Mouse (Mus musculus): ENCODE results near the gene Gm20388.
"Not testable (repeated sequence)": the region's sequence is repeated elsewhere in the genome, so short reads cannot be mapped to it uniquely, and the experiment has no call there.

Gene Gm20388

DNA sequence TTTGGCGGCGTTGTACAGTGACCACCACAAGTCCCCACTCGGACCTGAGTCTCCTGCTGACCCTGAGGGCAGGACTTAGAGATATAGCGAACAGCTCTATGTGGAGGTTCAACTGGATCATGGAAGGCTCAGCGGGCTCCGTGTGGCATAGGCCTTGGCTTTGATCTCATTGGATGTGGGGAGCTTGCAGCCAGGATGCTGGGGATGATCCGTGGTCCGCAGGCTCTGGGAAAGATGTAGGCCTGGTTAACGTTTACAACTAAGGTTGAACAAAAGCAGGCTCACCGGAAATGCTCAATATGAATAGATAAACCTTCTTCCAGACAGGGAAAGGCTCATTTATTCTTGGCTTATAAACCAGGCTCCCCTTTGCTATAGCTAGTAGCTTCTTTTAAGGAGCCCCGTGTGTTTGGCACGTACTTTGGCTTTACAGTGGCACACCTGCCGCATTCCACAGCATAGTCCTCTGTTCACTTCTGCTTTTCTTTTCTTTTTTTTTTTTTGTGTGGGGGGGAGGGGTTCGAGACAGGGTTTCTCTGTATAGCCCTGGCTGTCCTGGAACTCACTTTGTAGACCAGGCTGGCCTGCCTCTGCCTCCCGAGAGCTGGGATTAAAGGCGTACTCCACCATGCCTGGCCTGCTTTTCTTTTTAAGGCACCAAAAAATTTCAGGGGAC lies 1218.8 kb downstream of the Gm20388 start:
- no peak for DNase-seq (ENCODE audit: low spot score in 2 of 2)

DNA sequence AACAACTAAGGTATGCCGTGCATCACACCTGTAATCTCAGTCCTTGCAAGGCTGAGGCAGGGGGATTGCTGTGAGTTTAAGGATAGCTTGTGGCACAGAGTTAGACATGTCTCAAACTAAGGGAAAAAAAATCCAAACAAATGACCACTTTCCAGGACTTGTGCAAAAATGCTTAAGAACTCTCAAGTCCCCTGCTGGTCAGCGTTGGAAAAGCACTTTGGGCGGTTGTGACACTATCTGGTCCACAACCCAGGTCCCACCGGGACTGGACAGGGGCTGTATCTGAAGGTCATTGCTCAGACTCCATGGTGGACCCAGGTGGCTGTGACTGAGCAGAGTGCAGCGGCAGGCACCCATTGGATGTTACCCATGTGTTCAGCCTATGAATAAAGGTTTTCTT lies 1219.9 kb downstream of the Gm20388 start:
- DNase-seq (ENCODE audit: low spot score in 2 of 2): no peak

DNA sequence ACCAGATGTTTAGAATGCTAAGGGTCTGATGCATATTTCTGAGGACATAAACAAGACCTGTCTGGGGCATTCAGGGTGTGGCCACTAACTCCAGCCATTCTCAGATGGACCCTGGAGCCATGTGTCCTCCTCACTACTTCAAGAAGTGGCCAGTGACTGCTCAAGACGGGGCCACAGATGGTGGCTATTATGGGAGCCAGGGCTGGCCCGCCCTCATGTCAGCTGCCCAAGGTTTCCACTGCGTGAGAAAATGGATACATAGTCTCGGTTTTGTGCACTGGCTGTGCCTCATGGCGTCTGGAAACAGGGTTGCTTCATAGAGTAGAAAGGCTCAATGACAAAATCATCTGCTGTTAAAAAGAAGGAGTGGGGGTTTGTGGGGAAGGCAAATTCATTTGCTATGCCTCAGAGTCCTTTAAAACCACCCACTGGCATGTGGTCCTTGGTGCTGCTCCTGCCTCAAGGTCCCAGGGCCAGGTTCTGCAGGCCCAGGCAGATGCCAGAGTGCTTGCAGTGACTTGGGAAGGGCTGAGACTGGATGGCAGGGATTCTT lies 1222.4 kb downstream of the Gm20388 start:
- no peak for DNase-seq (ENCODE audit: low spot score in 2 of 2)

DNA sequence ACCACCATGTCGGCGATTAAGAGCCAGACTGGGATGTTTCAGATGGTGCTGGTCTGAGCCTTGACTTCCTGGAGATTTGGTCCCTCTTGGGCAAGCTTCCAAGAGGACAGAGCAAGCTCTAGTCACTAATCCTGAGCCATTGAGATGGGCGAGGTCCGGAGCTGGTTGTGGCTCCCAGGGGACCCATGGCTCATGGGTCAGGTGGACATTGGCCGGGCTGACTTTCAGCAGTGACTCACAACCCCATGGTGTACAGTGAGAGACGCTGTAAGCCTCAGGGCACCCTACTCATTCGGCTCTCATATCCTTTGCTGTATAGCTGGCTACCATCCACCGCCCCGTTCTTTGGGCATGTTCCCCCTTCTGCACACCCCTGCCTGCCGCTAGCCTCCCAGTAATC lies 1223.5 kb downstream of the Gm20388 start:
- DNase-seq (ENCODE audit: low spot score in 2 of 2): no peak

DNA sequence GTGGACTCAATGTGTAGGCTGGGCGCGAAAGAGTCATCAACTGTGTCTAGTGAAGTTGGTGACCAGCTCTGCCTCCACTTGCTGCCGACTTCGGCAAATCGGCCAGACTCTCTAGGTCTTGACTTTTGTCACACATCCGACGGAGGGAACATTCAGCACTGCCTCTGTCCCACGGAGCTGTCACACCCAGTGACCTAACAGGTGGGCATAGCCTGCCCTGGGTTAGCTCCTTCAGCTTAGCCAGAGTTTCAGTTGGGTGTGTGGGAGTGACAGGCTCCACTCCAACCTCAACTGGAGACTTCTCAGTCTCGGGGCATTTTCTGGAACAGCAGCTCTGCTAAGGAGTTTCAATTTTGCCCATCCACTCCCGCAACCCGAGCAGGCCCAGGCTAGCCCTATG lies 1223.9 kb downstream of the Gm20388 start:
- DNase-seq (ENCODE audit: low spot score in 2 of 2): no peak

DNA sequence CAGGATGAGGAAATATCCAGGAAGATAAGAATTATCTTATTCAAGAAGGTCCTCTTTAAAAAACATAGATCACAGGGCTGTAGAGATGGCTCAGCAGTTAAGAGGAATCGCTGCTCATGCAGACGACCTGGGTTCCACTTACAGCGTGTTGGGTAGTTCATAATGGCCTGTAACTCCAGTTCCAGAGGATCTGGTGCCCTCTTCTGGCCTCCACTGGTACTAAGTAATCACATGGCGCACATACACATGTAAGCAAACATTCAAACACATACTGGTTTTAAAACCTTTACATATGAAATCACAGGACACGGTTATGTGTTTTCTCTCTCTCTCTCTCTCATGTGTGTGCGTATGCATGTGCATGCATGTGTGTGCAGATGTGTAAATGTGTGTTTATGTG lies 1226.2 kb downstream of the Gm20388 start:
- DNase-seq (ENCODE audit: low spot score in 2 of 2): no peak

DNA sequence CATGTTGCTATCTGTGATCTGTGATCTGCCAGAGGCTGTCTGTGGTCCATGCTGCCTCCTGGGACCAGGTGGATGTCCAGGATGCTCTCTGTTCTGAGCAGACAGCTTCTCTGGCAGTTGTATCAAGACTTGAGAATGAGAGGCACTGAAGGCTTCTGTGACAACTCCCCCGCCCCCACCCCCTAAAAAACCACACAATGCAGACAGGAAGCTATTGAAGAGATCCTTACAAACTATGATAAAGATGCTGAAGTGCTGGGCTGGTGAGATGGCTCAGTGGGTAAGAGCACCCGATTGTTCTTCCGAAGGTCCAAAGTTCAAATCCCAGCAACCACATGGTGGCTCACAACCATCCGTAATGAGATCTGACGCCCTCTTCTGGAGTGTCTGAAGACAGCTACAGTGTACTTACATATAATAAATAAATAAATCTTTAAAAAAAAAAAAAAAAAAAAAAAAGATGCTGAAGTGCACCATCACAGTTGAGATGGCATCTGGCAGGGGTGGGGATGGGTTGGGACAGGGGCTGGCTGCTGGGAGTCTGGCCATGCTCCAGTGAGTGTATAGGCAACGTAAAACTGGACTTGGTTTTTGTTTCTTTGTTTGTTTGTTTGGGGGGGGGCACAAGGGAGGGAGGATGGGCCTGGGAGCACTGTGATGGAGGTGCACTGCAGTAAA lies 1235.0 kb downstream of the Gm20388 start:
- DNase-seq (ENCODE audit: low spot score in 2 of 2): not testable (repeated sequence)

DNA sequence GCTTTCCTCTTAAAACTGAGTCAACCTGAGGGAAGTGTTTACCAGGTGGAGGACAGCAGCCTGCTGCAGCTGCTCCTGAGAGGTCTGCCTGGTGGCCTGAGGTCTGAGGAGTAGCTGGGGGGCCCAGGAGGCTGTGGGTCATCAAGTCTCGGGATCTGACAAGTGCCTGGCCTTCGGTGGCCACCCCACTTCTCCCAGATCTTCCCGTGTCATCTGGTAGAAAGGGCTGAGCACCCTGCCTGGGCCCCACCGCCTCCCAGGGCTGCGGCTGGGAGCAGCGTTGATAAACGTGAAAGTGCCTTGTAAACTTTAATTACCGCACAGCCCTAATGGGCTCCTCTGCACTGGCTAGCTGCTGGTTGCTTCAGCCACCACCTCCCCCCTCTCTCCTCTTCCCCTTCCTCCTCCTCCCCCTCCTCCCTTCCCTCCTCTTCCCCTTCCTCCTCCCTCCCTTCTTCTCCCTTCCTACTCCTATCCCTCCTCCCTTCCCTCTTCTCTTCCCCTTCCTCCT lies 1238.0 kb downstream of the Gm20388 start:
- no peak for DNase-seq (ENCODE audit: low spot score in 2 of 2)

DNA sequence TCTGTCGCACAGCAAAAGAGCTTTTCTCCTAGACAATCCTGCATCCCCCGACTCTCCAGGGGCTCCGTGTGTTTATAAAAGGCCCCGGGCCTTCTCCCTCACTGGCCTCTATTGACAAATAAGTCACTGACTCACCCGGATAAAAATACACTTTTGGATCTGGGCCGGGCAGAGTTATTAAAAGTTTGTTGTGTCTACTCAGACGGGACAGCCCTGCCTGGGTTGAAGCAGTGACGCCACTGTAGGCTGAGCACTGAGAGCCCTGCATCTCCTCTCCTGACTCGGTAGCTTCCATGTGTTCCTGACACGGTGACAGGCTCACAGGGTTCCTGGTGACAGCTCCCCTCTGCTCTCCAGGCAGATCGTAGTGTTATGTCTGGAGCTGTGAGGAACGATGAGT lies 1241.8 kb downstream of the Gm20388 start:
- no peak for DNase-seq (ENCODE audit: low spot score in 2 of 2)

DNA sequence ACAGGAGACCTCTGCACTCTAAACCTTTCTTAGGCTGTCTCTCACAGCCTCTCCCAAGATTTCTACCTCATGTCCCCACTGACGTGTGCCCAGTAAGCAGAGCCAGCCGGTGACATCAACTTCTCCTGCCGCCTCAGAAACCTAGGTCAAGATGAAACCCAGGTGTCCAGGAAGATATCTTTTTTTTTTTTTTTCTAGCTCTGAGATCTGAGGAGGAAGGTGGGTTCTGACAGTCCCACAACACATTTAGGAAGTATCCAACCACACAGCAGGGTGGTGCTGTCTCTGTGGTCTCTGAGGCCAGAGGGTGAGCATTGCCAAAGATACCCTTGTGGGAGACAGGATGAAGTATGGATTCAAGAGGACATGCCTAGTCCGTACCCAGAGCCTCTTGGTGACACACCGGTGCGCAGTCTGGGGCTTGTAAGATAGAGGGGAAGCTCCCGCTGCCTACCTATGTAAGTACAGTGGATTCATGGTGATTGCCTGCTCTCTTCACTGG lies 1246.4 kb downstream of the Gm20388 start:
- no peak for DNase-seq (ENCODE audit: low spot score in 2 of 2)

DNA sequence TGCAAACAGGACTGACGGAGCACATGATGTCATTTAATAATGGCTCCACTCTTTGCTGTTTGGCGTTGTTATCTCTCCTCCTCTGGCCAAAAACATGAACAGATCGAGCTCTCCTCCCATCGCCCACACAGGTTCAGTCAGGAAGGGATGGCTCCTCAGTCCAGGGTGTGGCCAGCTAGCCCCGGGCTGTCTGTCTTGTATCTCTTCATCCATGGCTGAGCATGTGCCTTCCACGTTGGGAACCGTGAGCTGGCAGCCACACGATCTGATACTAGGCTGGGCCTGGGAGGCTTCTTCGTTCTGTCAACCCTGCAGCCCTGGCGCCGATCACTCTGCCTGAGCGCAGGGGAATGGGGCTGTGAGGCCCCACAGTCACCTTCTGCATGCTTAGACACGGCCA lies 1248.2 kb downstream of the Gm20388 start:
- DNase-seq (ENCODE audit: low spot score in 2 of 2): no peak

DNA sequence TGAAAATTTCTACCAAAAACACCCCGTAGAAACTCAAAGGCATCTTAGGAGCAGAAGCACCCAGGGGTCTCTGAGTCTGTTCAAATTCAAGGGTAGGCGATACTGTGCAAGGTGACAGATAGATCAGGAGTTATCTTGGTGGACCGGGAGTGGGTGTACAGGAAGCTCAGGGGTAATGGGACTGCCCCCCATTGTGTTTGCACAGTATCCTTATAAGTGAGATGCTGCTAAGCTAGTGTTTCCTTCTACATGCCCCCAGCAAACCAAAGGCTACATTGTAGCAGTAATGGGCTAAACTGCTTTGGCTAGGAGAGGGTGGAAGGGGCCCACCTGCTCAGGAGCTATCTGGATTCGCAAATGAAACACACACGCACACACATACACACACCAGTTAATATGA lies 1250.8 kb downstream of the Gm20388 start:
- DNase-seq (ENCODE audit: low spot score in 2 of 2): no peak

DNA sequence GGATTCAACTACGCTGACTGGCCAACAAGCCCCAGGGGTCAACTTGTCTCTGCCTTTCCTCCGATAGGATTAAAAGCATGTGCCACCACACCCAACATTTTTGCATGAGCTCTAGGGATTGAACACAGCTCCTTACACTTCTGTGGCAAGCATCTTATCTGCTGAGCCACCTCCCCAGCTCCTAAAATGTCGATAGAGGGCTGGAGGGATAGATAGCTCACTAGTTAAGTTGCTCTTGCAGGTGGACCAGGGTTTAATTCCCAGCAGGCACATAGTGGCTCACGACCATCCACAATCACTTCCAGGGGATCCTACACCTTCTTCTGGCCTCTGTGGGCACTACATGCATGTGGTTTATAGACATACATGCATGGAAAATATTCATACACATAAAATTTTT lies 1251.8 kb downstream of the Gm20388 start:
- no peak for DNase-seq (ENCODE audit: low spot score in 2 of 2)

DNA sequence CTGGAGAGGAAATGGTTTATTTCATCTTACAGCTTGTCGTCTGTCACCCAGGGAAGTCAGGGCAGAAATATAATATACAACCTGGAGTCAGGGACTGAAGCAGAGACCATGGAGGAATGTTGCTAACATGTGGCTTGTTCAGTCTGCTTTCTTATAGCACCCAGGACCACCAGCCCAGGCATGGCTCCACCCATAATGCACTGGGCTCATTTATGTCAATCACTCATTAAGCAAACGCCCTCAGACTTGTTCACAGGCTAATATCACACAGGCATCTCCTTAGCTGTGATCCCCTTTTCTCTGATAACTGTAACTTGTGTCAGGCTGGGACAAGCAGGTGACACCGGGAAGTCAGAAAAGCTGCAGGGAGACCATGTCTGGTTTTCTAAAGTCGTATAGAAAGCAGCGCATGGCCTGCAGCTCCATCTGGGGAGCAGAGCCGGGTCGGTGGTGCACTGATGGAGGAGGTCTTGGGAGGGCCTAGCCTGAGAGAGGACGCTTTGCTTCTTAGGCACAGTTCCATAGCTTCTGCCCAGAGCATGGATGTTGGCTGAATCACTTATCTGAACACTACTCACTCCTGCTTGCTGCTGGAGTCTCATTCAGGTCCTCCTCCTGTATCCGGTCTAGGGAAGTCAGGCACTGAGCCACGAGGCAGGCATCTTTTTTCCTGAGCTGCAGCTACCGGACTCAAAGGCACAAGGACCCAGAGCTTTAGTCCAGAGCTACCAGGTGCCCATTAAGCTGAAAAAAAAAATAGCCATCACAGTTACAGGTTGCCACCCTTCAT lies 1252.5 kb downstream of the Gm20388 start:
- no peak for DNase-seq (ENCODE audit: low spot score in 2 of 2)

DNA sequence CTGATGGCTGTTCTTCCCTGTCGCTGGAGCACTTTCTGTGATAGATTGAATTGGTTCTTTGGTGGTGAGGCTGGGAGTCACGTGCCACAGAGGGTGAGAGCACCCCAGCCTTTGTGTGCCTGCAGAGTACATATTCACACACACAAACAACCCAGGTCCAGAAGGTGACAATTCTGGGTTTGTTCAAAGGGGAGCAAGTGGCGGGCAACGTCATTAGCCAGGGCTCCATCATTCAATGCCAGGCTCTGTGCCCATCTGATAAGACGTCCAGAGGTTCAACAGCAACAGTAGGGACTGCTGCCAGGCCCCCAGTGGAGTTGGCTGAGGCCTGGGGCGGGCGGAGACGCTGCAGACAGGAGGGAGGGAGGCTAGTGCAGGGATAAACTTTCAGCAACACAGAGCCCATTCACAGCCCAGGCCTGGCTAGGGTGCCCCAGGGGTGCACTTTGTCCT lies 1253.4 kb downstream of the Gm20388 start:
- no peak for DNase-seq (ENCODE audit: low spot score in 2 of 2)

DNA sequence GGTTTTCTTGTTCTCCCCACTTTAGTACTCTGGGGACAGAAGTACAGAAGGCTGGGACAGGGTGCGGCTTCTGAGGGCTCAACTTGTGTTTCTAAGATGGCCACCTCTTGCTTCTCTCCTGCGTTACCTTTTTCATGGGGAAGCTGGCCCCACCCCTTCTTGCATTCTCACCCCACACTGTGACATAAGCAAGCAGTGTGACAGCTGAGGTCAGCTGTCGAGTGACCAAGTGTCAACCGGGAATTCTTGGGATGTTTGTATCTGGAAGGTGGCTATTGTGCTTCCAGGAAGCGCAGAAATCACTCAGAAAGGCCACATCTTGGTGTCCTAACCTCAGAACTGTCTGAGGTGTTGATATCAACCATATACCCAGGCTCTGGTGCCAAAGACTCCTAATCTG lies 1257.4 kb downstream of the Gm20388 start:
- no peak for DNase-seq (ENCODE audit: low spot score in 2 of 2)

DNA sequence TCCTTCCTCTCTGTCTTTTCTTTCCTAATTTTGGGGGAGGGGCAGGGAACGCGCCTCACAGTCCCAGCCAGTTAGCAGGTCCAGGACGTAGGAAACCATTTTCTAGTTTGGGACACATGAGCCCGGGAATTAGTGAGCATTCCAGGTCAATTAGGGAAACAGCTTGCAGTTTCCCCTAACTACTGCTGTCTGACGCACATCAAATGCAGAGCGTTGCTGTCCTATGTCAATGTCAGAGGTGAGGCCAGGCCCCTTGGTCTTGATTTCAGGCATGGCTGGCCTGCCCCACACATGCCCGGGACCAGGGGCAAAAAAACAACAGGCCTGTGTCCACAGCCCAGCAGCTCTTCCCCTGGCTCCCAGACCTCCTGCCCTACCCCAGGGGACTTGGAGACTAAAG lies 1259.5 kb downstream of the Gm20388 start:
- DNase-seq (ENCODE audit: low spot score in 2 of 2): no peak

DNA sequence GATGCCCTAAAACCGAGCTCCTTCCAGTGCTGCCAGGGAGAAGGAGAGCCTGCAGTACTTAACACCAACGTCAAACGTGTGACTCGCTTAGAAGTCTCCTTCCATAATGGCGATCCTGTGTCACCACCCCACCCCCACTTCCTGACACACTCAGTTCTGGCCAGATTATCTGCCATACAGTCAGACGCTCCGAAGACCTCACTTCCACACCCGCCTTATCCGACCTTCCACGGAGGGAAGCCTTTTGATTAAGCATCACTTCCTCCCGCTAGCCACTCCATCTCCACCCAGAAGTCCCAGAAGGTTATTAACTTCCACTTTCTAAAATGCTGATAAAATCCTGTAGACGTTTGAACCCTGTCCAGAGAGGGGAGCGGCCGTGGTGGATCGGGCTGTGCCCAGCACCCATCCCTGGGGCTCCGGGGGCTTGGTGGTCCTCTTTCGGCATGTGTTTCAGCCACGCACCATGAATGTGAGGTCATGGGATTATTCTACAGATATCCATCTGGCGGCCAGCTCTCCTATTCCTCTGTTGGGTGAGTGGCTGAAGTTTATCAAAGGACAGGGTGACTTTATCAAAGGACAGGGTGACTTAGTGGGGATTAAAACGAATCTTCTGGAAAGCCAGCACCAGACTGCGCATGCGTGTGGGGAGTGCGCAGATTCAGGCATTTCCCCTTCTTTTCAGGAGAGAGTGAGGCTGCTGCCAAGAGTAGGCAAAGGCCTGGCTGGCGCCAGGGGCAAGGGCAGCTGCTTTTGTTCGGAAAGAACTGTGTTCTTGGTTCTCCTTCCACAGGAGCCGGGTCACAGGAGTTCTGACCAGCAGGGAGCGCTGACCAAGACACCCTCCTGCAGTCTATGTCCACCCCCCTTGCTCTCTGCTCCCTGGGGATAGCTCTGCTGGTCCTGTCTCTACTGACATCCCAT lies 1260.2 kb downstream of the Gm20388 start:
- peak; percentile 10 to 16 for DNase-seq (ENCODE audit: low spot score in 2 of 2)

DNA sequence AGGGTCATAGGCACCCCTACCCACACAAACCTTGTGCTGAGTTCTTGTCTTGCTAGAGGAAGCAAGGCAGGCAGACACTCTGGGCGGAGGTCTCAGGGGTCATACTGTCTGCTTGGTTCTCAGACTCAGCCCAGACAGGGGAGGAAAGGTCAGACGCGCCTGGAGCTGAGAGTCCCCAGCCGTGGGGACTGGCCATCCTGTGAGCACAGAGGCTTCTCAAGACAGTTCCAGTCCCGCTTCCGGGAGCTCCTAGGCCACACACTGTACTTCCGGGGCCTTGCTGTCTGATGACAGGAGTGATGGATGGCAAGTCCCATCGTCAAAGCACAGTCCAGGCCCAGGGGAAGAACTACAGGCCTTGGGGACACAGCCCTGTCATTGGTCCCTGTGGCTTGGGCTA lies 1261.9 kb downstream of the Gm20388 start:
- no peak for DNase-seq (ENCODE audit: low spot score in 2 of 2)

DNA sequence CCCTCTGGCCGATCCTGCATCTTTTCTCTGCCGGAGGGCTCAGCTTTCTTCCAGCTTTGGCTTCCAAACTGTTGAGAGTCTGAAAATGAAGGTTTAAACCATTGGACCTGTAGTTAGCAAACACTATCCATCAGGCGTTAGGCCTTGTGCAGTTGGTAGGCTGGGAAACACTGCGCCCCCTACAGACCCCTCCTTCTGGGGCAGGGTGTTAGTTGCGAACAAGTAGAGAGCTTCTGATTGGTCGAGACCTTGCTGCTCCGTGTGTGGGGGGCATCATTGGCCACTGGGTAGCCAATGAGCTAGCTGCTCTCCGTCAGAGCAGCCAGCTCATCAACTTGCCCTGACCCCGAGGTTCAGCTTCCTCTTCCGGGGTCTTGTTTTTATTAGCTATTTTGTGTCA lies 1263.5 kb downstream of the Gm20388 start:
- no peak for DNase-seq (ENCODE audit: low spot score in 2 of 2)
